Mouse (Mus musculus) heart, embryonic 12.5 days (tissue): ENCODE measurements around the gene Nradd. TPM values are rescaled to one million over a fixed set of nuclear protein-coding genes. Genes with fewer than 3 reads are reported as not detected.

ENCODE experiments used
- ATAC-seq: fragments of 200-750 bp; cut with Nextera tagmentation; 2 replicates; pipeline ENCODE4 v1.8.0; 2017; ENCODE audit warnings: moderate TSS enrichment, moderate library complexity; ENCODE audit not compliant: insufficient number of reproducible peaks, low FRiP score
- H3K27ac ChIP-seq: fragments of 300-500 bp; sonication (generic); 2 replicates; pipeline ENCODE4 v1.5.1; 2016; ENCODE audit warnings: mild to moderate bottlenecking, moderate library complexity; ENCODE audit not compliant: poor library complexity, severe bottlenecking
- H3K27me3 ChIP-seq: fragments of 300-500 bp; sonication (generic); replicated peaks from 2 replicates; pipeline ENCODE4 v1.6.1; 2016; ENCODE audit warnings: mild to moderate bottlenecking, moderate library complexity
- H3K36me3 ChIP-seq: fragments of 300-500 bp; sonication (generic); 2 replicates; pipeline ENCODE4 v1.6.1; 2016; ENCODE audit warnings: mild to moderate bottlenecking, moderate library complexity
- H3K4me1 ChIP-seq: fragments of 300-500 bp; sonication (generic); replicated peaks from 2 replicates; pipeline ENCODE4 v1.6.1; 2016; ENCODE audit warnings: mild to moderate bottlenecking
- H3K4me2 ChIP-seq: fragments of 300-500 bp; sonication (generic); 2 replicates; pipeline ENCODE4 v1.6.1; 2016; ENCODE audit warnings: mild to moderate bottlenecking, moderate library complexity
- H3K4me3 ChIP-seq: fragments of 300-500 bp; sonication (generic); 2 replicates; pipeline ENCODE4 v1.5.1; 2016; ENCODE audit warnings: mild to moderate bottlenecking
- H3K9ac ChIP-seq: fragments of 300-500 bp; sonication (generic); 2 replicates; pipeline ENCODE4 v1.6.1; 2016; ENCODE audit warnings: mild to moderate bottlenecking, moderate library complexity
- H3K9me3 ChIP-seq: fragments of 300-500 bp; sonication (generic); replicated peaks from 2 replicates; pipeline ENCODE4 v1.6.1; 2016; ENCODE audit warnings: mild to moderate bottlenecking, moderate library complexity
- WGBS: fragments of 180-500 bp; shearing (Covaris S2); methylation state at CpG from one replicate; pipeline ENCODE4 v1.1.7; 2016; 5-methylcytosine and 5-hydroxymethylcytosine counted together
- polyA plus RNA-seq: library from polyadenylated mRNA; unstranded; fragments of >200 nt; fragmentation: Nextera tagmentation; extraction: Ambion mirVana; gene quantifications from 2 replicates; pipeline ENCODE4 v1.2.1, GENCODE M21; 2016

Gene Nradd
- polyA plus RNA-seq, 1 experiment from 2014 or later = 22.9 TPM

- Histone ChIP-seq H3K9me3 (no peaks in the 10 kb centered on the region), H3K27me3 (peaks cover 62% of the 10 kb centered on the region), H3K9ac (peak overlapping the region; percentile 33; the same call in 1 of the 2 replicates), H3K36me3 (peaks cover 3% of the 10 kb centered on the region), H3K4me2 (peak overlapping the region; percentile 65), H3K27ac (no peak overlapping the region), H3K4me1 (peaks cover 10% of the 10 kb centered on the region), H3K4me3 (peak overlapping the region; percentile 33)
- 20% methylated on average over 30 of the region's 30 CpGs for WGBS
- no peak for ATAC-seq
Measured at GRCm38 (mm10) chr9:110631651-110632275, 7.5 kb upstream of the Nradd start.

- H3K9ac ChIP-seq = peak overlapping the region; percentile 33; the same call in 1 of the 2 replicates
- peaks cover 10% of the 10 kb centered on the region for H3K4me1 ChIP-seq
- ATAC-seq = no peak
- H3K36me3 ChIP-seq = peaks cover 2% of the 10 kb centered on the region
- H3K27ac ChIP-seq = no peak overlapping the region
- no peaks in the 10 kb centered on the region for H3K9me3 ChIP-seq
- H3K4me3 ChIP-seq = peak overlapping the region; percentile 33
- WGBS = 22% methylated on average over 10 of the region's 10 CpGs
- H3K27me3 ChIP-seq = peaks cover 60% of the 10 kb centered on the region
- H3K4me2 ChIP-seq = peak overlapping the region; percentile 65
Measured at GRCm38 (mm10) chr9:110631191-110631590, 6.9 kb upstream of the Nradd start.

GRCm38 (mm10) chr9:110630171-110630570 is 5.9 kb upstream of the Nradd start:
- no peak for ATAC-seq
- Histone ChIP-seq H3K4me3 (no peak overlapping the region), H3K9ac (no peak overlapping the region), H3K36me3 (no peaks in the 10 kb centered on the region; the same call in 1 of the 2 replicates), H3K27me3 (peaks cover 56% of the 10 kb centered on the region), H3K4me2 (no peak overlapping the region), H3K9me3 (no peaks in the 10 kb centered on the region), H3K27ac (no peak overlapping the region), H3K4me1 (peaks cover 14% of the 10 kb centered on the region)
- 92% methylated on average over 15 of the region's 15 CpGs for WGBS

- Histone ChIP-seq H3K27me3 (peaks cover 13% of the 10 kb centered on the region), H3K4me1 (peaks cover 18% of the 10 kb centered on the region), H3K36me3 (peaks cover 23% of the 10 kb centered on the region), H3K4me2 (peak overlapping the region; percentile 88), H3K9me3 (no peaks in the 10 kb centered on the region), H3K4me3 (peak overlapping the region; percentile 56), H3K27ac (no peak overlapping the region), H3K9ac (peak overlapping the region; percentile 75)
- ATAC-seq = no peak
- WGBS = 64% methylated on average over 11 of the region's 11 CpGs
Measured at GRCm38 (mm10) chr9:110625350-110625908, 1.2 kb upstream of the Nradd start.

GRCm38 (mm10) chr9:110623416-110624195 is 646 bp downstream of the Nradd start:
- H3K27me3 ChIP-seq = peaks cover 7% of the 10 kb centered on the region; the same call in 1 of the 2 replicates
- H3K9ac ChIP-seq = peak overlapping the region; percentile 75
- peaks cover 18% of the 10 kb centered on the region for H3K4me1 ChIP-seq
- H3K4me3 ChIP-seq = peak overlapping the region; percentile 56
- peak overlapping the region; percentile 88 for H3K4me2 ChIP-seq
- no peaks in the 10 kb centered on the region for H3K9me3 ChIP-seq
- H3K27ac ChIP-seq = peak overlapping the region; percentile 76; the same call in 1 of the 2 replicates
- ATAC-seq = no peak
- H3K36me3 ChIP-seq = peaks cover 41% of the 10 kb centered on the region
- 39% methylated on average over 8 of the region's 8 CpGs for WGBS

- Histone ChIP-seq H3K27me3 (peaks cover 7% of the 10 kb centered on the region; the same call in 1 of the 2 replicates), H3K4me3 (no peak overlapping the region), H3K4me2 (no peak overlapping the region), H3K36me3 (peaks cover 50% of the 10 kb centered on the region), H3K27ac (no peak overlapping the region), H3K4me1 (peaks cover 18% of the 10 kb centered on the region), H3K9ac (0 out of 2 replicates have a peak overlapping the region, but pooled peaks have one; percentile 75), H3K9me3 (no peaks in the 10 kb centered on the region)
- no peak for ATAC-seq
- 88% methylated on average over 12 of the region's 12 CpGs for WGBS
Measured at GRCm38 (mm10) chr9:110622621-110623219, 1.5 kb downstream of the Nradd start.

GRCm38 (mm10) chr9:110620685-110621084 is 3.6 kb downstream of the Nradd start:
- Histone ChIP-seq H3K27me3 (no peaks in the 10 kb centered on the region), H3K9ac (no peak overlapping the region), H3K36me3 (peaks cover 68% of the 10 kb centered on the region), H3K9me3 (no peaks in the 10 kb centered on the region), H3K27ac (no peak overlapping the region), H3K4me1 (peaks cover 18% of the 10 kb centered on the region), H3K4me3 (no peak overlapping the region), H3K4me2 (no peak overlapping the region)
- no peak for ATAC-seq
- WGBS = 90% methylated on average over 7 of the region's 7 CpGs

- no peak overlapping the region for H3K27ac ChIP-seq
- H3K27me3 ChIP-seq = no peaks in the 10 kb centered on the region
- ATAC-seq = no peak
- 86% methylated on average over 7 of the region's 7 CpGs for WGBS
- H3K4me2 ChIP-seq = no peak overlapping the region
- H3K9ac ChIP-seq = no peak overlapping the region
- peaks cover 14% of the 10 kb centered on the region for H3K4me1 ChIP-seq
- H3K36me3 ChIP-seq = peaks cover 73% of the 10 kb centered on the region
- no peaks in the 10 kb centered on the region for H3K9me3 ChIP-seq
- H3K4me3 ChIP-seq = no peak overlapping the region
Measured at GRCm38 (mm10) chr9:110620180-110620579, 4.1 kb downstream of the Nradd start.

GRCm38 (mm10) chr9:110617081-110617480 is 7.2 kb downstream of the Nradd start:
- H3K4me2 ChIP-seq = no peak overlapping the region
- H3K27me3 ChIP-seq = no peaks in the 10 kb centered on the region
- no peaks in the 10 kb centered on the region for H3K4me1 ChIP-seq
- H3K9me3 ChIP-seq = no peaks in the 10 kb centered on the region
- peaks cover 79% of the 10 kb centered on the region for H3K36me3 ChIP-seq
- no peak overlapping the region for H3K9ac ChIP-seq
- no peak overlapping the region for H3K27ac ChIP-seq
- no peak for ATAC-seq
- H3K4me3 ChIP-seq = no peak overlapping the region
- WGBS = 77% methylated on average over 3 of the region's 3 CpGs

- Histone ChIP-seq H3K4me3 (no peak overlapping the region), H3K27ac (no peak overlapping the region), H3K27me3 (no peaks in the 10 kb centered on the region), H3K4me1 (no peaks in the 10 kb centered on the region), H3K9me3 (no peaks in the 10 kb centered on the region), H3K9ac (no peak overlapping the region), H3K4me2 (no peak overlapping the region), H3K36me3 (peaks cover 63% of the 10 kb centered on the region)
- ATAC-seq = no peak
- WGBS = 90% methylated on average over 3 of the region's 3 CpGs
Measured at GRCm38 (mm10) chr9:110611471-110611870, 12.8 kb downstream of the Nradd start.

- H3K36me3 ChIP-seq = peaks cover 23% of the 10 kb centered on the region
- no peaks in the 10 kb centered on the region for H3K9me3 ChIP-seq
- no peak overlapping the region for H3K27ac ChIP-seq
- no peak overlapping the region for H3K4me2 ChIP-seq
- no peak overlapping the region for H3K9ac ChIP-seq
- no peak for ATAC-seq
- H3K27me3 ChIP-seq = no peaks in the 10 kb centered on the region
- no peak overlapping the region for H3K4me3 ChIP-seq
- peaks cover 4% of the 10 kb centered on the region for H3K4me1 ChIP-seq
- WGBS = 97% methylated on average over 1 of the region's 1 CpGs
Measured at GRCm38 (mm10) chr9:110583521-110583920, 40.7 kb downstream of the Nradd start.
